Mouse (Mus musculus): ENCODE data around the gene Adprh. TPM values are rescaled to one million over a fixed set of nuclear protein-coding genes. Genes with fewer than 3 reads are reported as not detected.

The Adprh gene
- total RNA-seq, 2 experiments from 2014 or later, result 16.0 to 23.5 TPM

DNA sequence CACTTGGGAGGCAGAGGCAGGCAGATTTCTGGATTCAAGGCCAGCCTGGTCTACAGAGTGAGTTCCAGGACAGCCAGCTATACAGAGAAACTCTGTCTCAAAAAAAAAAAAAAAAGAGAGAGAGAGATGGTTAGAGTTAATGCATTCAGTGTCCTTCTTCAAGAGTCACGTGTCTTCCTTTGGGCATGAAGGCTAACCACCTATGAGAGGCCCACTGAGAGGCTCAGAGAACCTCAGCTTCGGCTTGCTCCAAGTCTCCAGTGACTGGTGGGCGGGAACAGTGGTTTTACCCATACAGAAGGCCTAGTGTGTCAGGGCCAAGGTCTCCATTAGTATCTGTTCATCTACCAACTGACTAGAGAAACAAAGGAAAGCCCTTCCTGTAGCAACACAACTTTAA, 53.4 kb downstream of the Adprh start:
- no peak for ATAC-seq (replicated peaks; ENCODE audit: poor library complexity)

DNA sequence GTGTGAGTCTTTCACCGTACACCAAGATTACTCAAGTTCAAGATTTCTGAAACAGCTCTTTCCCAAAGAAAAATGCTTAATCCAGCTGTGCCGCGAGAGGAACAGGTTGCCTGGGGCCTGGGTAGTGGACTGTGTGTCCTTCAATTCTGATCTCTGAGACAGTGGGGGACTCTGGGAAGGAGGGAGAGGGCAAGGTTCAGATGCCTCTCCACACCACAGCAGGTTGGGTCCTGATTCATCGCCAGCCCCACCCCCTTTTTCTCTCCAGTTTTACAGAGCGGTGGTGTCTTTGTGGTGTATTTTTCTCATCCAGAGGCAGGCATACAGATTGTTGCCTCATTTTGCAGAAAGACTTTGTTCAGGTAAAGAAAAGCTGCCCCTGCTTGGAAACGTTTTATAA, 54.2 kb downstream of the Adprh start:
- no peak for ATAC-seq (replicated peaks; ENCODE audit: poor library complexity)

DNA sequence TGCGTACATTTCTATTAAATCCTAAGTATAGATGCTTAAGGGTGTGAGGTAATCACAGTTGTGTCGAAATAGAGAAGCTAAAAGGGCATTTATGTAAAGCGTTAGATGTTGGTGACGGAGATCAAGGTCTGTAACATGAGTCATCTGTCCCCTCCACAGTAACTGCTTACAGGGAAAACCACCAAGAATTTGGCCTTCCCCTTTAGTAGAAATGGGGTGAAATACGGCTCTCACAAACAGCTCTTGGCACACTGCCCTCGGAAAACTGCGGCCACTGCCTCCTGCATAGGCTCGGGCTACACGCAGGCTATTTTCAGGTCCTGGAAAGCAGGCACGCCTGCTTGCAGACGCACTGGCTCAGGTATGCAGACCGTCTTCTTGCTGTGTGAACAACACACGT, 56.3 kb downstream of the Adprh start:
- peak; percentile 73 for ATAC-seq (replicated peaks; ENCODE audit: poor library complexity)

DNA sequence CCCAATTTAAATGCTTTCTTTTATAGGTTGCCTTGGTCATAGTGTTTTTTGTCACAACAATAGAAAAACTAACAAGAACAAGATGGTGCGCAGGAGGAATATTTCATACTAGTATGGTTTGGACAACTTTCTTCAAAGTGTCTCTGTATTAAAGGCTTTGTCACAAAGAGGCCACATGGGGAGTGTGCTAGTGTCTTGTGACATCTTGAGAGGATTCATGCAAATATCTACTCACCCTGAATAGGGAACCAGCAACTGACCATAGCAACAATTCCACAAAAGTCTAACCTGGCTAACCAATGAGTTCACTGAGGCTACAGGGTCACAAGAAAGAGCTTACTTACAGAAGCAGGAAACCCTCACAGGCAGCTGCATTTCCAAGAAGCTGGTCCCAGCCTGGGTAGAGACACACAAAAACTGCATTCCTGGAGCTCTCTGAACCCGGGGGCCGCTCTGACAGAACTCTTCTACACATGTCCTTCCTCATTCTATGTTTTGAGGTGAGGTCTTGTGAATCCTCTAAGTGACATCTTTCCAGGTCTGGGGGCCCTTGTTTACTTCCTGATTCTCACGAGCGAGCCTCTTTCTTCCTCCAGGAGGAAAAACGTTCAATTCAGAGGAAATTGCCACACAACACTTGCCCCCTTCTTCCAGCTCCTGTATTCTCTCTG, 57.3 kb downstream of the Adprh start:
- peak; percentile 13 for ATAC-seq (replicated peaks; ENCODE audit: poor library complexity)

DNA sequence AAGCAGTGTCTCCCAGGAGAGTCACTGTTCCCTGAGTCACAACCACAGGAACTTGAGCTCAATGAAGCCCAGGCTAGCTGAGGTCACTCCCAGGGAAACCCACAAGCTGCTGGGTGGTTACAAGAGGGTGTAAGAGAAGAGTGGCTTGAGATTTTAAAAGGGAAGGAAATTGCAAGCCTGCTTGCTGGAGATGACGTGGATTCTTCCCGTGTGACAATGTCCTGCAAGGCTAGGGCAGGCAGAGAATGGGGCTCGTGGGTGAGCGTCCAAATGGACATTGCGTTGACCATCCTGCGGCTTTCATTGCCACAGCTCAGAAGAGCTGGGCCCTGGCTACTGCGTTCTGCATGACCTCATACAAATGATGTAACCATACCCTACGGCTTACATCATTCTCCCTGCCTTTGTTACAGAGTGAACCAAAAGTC, 58.3 kb downstream of the Adprh start:
- ATAC-seq (replicated peaks; ENCODE audit: poor library complexity), result peak; percentile 56

Other genes starting within 250 kb of the Adprh start
- not detected in 2 replicates for gene Nr1i2, start 157.9 kb downstream of the Adprh start, total RNA-seq (2015)
- gene Nr1i2, start 157.9 kb downstream of the Adprh start, total RNA-seq (2017), result not detected in 2 replicates
- not detected in 2 replicates for gene Maats1, start 110.6 kb downstream of the Adprh start, total RNA-seq (2015)
- not detected in 2 replicates for gene Maats1, start 110.6 kb downstream of the Adprh start, total RNA-seq (2017)
- 95.3 and 110 TPM in 2 replicates for gene Cox17, start 105.7 kb downstream of the Adprh start, total RNA-seq (2015)
- 294 and 340 TPM in 2 replicates for gene Cox17, start 105.7 kb downstream of the Adprh start, total RNA-seq (2017)
- not detected in 2 replicates for gene Gm21987, start 105.7 kb downstream of the Adprh start, total RNA-seq (2015)
- not detected in 2 replicates for gene Gm21987, start 105.7 kb downstream of the Adprh start, total RNA-seq (2017)
- 0.27 and 0.62 TPM in 2 replicates for gene Popdc2, start 90.5 kb downstream of the Adprh start, total RNA-seq (2015)
- not detected in 2 replicates for gene Popdc2, start 90.5 kb downstream of the Adprh start, total RNA-seq (2017)
- not detected in 2 replicates for gene Pla1a, start 19.6 kb downstream of the Adprh start, total RNA-seq (2015)
- not detected in 2 replicates for gene Pla1a, start 19.6 kb downstream of the Adprh start, total RNA-seq (2017)
- gene Cd80, start 2.9 kb upstream of the Adprh start, total RNA-seq (2015), result 0.77 and 1.6 TPM in 2 replicates
- gene Cd80, start 2.9 kb upstream of the Adprh start, total RNA-seq (2017), result 0.25 and 0.47 TPM in 2 replicates
- gene Timmdc1, start 70.0 kb upstream of the Adprh start, total RNA-seq (2015), result 7.0 and 9.2 TPM in 2 replicates
- 37.1 and 39.0 TPM in 2 replicates for gene Timmdc1, start 70.0 kb upstream of the Adprh start, total RNA-seq (2017)
- 41.1 and 43.1 TPM in 2 replicates for gene Poglut1, start 97.6 kb upstream of the Adprh start, total RNA-seq (2015)
- 19.5 and 20.6 TPM in 2 replicates for gene Poglut1, start 97.6 kb upstream of the Adprh start, total RNA-seq (2017)
- gene Tmem39a, start 106.0 kb upstream of the Adprh start, total RNA-seq (2015), result 129 and 146 TPM in 2 replicates
- gene Tmem39a, start 106.0 kb upstream of the Adprh start, total RNA-seq (2017), result 84.5 and 107 TPM in 2 replicates